Mouse (Mus musculus): Measurements from ENCODE around the gene Exoc6b. TPM values are rescaled to one million over a fixed set of nuclear protein-coding genes. Genes with fewer than 3 reads are reported as not detected.

Gene Exoc6b
- polyA plus RNA-seq, 1 experiment from 2014 or later, result 10.2 TPM

GRCm38 (mm10) chr6:84587471-84588101 lies 481.7 kb downstream of the Exoc6b start:
- H3K4me1 ChIP-seq (replicated peaks; ENCODE audit: control insufficient read depth, insufficient read depth, low read length), result peaks cover 13% of the 10 kb centered on the region
- H3K4me2 ChIP-seq, result peak overlapping the region; percentile 77
- peak overlapping the region; percentile 47 for H3K4me3 ChIP-seq (ENCODE audit: low read depth, low read length)
- peaks cover 83% of the 10 kb centered on the region for H3K27me3 ChIP-seq (replicated peaks; ENCODE audit: control insufficient read depth, insufficient read depth, low read length)
- DNase-seq (ENCODE audit: low spot score) (peak; percentile 74), ATAC-seq (replicated peaks; ENCODE audit: low FRiP score) (no peak)
- under 1% methylated on average over 51 of the region's 51 CpGs for WGBS
- no peak overlapping the region for H3K27ac ChIP-seq (ENCODE audit: low read depth, low read length)
- no peaks in the 10 kb centered on the region for H3K36me3 ChIP-seq (ENCODE audit: control insufficient read depth, insufficient read depth, low read length)
- no peak overlapping the region for H3K9ac ChIP-seq (ENCODE audit: low read depth, low read length)
- H3K9me3 ChIP-seq (ENCODE audit: control insufficient read depth, low read length), result no peaks in the 10 kb centered on the region

- H3K9ac ChIP-seq (ENCODE audit: low read depth, low read length), result no peak overlapping the region
- H3K4me1 ChIP-seq (replicated peaks; ENCODE audit: control insufficient read depth, insufficient read depth, low read length), result peaks cover 13% of the 10 kb centered on the region
- peaks cover 92% of the 10 kb centered on the region for H3K27me3 ChIP-seq (replicated peaks; ENCODE audit: control insufficient read depth, insufficient read depth, low read length)
- peak overlapping the region; percentile 77 for H3K4me2 ChIP-seq
- H3K4me3 ChIP-seq (ENCODE audit: low read depth, low read length), result peak overlapping the region; percentile 0
- 4% methylated on average over 28 of the region's 28 CpGs for WGBS
- no peak overlapping the region for H3K27ac ChIP-seq (ENCODE audit: low read depth, low read length)
- ATAC-seq (replicated peaks; ENCODE audit: low FRiP score), result no peak
- DNase-seq (ENCODE audit: low spot score), result peak; percentile 37
- H3K36me3 ChIP-seq (ENCODE audit: control insufficient read depth, insufficient read depth, low read length), result no peaks in the 10 kb centered on the region
- H3K9me3 ChIP-seq (ENCODE audit: control insufficient read depth, low read length), result no peaks in the 10 kb centered on the region
Measured at GRCm38 (mm10) chr6:84586551-84587200, 482.6 kb downstream of the Exoc6b start.

GRCm38 (mm10) chr6:84585686-84586300 lies 483.5 kb downstream of the Exoc6b start:
- DNase-seq (ENCODE audit: low spot score), result peak; percentile 46

GRCm38 (mm10) chr6:84584783-84585685 lies 484.3 kb downstream of the Exoc6b start:
- Histone ChIP-seq H3K9ac (ENCODE audit: low read depth, low read length) (no peak overlapping the region), H3K4me1 (replicated peaks; ENCODE audit: control insufficient read depth, insufficient read depth, low read length) (peaks cover 11% of the 10 kb centered on the region), H3K4me2 (peak overlapping the region; percentile 64), H3K4me3 (ENCODE audit: low read depth, low read length) (peak overlapping the region; percentile 34), H3K27me3 (replicated peaks; ENCODE audit: control insufficient read depth, insufficient read depth, low read length) (peaks cover 100% of the 10 kb centered on the region), H3K36me3 (ENCODE audit: control insufficient read depth, insufficient read depth, low read length) (no peaks in the 10 kb centered on the region), H3K27ac (ENCODE audit: low read depth, low read length) (no peak overlapping the region), H3K9me3 (ENCODE audit: control insufficient read depth, low read length) (no peaks in the 10 kb centered on the region)
- DNase-seq (ENCODE audit: low spot score) (peak; percentile 39), ATAC-seq (replicated peaks; ENCODE audit: low FRiP score) (no peak)
- 1% methylated on average over 66 of the region's 66 CpGs for WGBS

More at GRCm38 (mm10) chr6:84585686-84586300, 483.5 kb downstream of the Exoc6b start:
- H3K4me1 ChIP-seq (replicated peaks; ENCODE audit: control insufficient read depth, insufficient read depth, low read length), result peaks cover 13% of the 10 kb centered on the region
- peak overlapping the region; percentile 34 for H3K4me3 ChIP-seq (ENCODE audit: low read depth, low read length)
- no peaks in the 10 kb centered on the region for H3K9me3 ChIP-seq (ENCODE audit: control insufficient read depth, low read length)
- peak overlapping the region; percentile 64 for H3K4me2 ChIP-seq
- no peaks in the 10 kb centered on the region for H3K36me3 ChIP-seq (ENCODE audit: control insufficient read depth, insufficient read depth, low read length)
- WGBS, result 2% methylated on average over 37 of the region's 37 CpGs
- no peak overlapping the region for H3K9ac ChIP-seq (ENCODE audit: low read depth, low read length)
- no peak overlapping the region for H3K27ac ChIP-seq (ENCODE audit: low read depth, low read length)
- H3K27me3 ChIP-seq (replicated peaks; ENCODE audit: control insufficient read depth, insufficient read depth, low read length), result peaks cover 100% of the 10 kb centered on the region
- ATAC-seq (replicated peaks; ENCODE audit: low FRiP score), result no peak

GRCm38 (mm10) chr6:84583841-84584782 lies 485.2 kb downstream of the Exoc6b start:
- H3K9ac ChIP-seq (ENCODE audit: low read depth, low read length), result no peak overlapping the region; the same call in 1 of the 2 replicates
- H3K4me2 ChIP-seq, result peak overlapping the region; percentile 64
- no peaks in the 10 kb centered on the region for H3K36me3 ChIP-seq (ENCODE audit: control insufficient read depth, insufficient read depth, low read length)
- H3K9me3 ChIP-seq (ENCODE audit: control insufficient read depth, low read length), result no peaks in the 10 kb centered on the region
- peak overlapping the region; percentile 38 for H3K4me3 ChIP-seq (ENCODE audit: low read depth, low read length)
- H3K27ac ChIP-seq (ENCODE audit: low read depth, low read length), result no peak overlapping the region
- 2% methylated on average over 48 of the region's 48 CpGs for WGBS
- DNase-seq (ENCODE audit: low spot score), result peak; percentile 45
- peaks cover 99% of the 10 kb centered on the region for H3K27me3 ChIP-seq (replicated peaks; ENCODE audit: control insufficient read depth, insufficient read depth, low read length)
- peaks cover 11% of the 10 kb centered on the region for H3K4me1 ChIP-seq (replicated peaks; ENCODE audit: control insufficient read depth, insufficient read depth, low read length)
- no peak for ATAC-seq (replicated peaks; ENCODE audit: low FRiP score)

- Histone ChIP-seq H3K4me2 (peak overlapping the region; percentile 64), H3K27me3 (replicated peaks; ENCODE audit: control insufficient read depth, insufficient read depth, low read length) (peaks cover 97% of the 10 kb centered on the region), H3K9me3 (ENCODE audit: control insufficient read depth, low read length) (no peaks in the 10 kb centered on the region), H3K4me1 (replicated peaks; ENCODE audit: control insufficient read depth, insufficient read depth, low read length) (peaks cover 11% of the 10 kb centered on the region), H3K9ac (ENCODE audit: low read depth, low read length) (no peak overlapping the region; the same call in 1 of the 2 replicates), H3K4me3 (ENCODE audit: low read depth, low read length) (peak overlapping the region; percentile 38), H3K36me3 (ENCODE audit: control insufficient read depth, insufficient read depth, low read length) (no peaks in the 10 kb centered on the region), H3K27ac (ENCODE audit: low read depth, low read length) (no peak overlapping the region)
- WGBS, result under 1% methylated on average over 26 of the region's 26 CpGs
- ATAC-seq (replicated peaks; ENCODE audit: low FRiP score) (peak; percentile 48; the same call in 1 of the 2 replicates), DNase-seq (ENCODE audit: low spot score) (peak; percentile 75)
Measured at GRCm38 (mm10) chr6:84583371-84583770, 485.9 kb downstream of the Exoc6b start.

GRCm38 (mm10) chr6:84582826-84583225 lies 486.5 kb downstream of the Exoc6b start:
- Histone ChIP-seq H3K9ac (ENCODE audit: low read depth, low read length) (no peak overlapping the region), H3K4me1 (replicated peaks; ENCODE audit: control insufficient read depth, insufficient read depth, low read length) (peaks cover 7% of the 10 kb centered on the region), H3K9me3 (ENCODE audit: control insufficient read depth, low read length) (no peaks in the 10 kb centered on the region), H3K27ac (ENCODE audit: low read depth, low read length) (no peak overlapping the region), H3K27me3 (replicated peaks; ENCODE audit: control insufficient read depth, insufficient read depth, low read length) (peaks cover 94% of the 10 kb centered on the region), H3K4me3 (ENCODE audit: low read depth, low read length) (no peak overlapping the region), H3K4me2 (peak overlapping the region; percentile 64; the same call in 1 of the 2 replicates), H3K36me3 (ENCODE audit: control insufficient read depth, insufficient read depth, low read length) (no peaks in the 10 kb centered on the region)
- peak; percentile 30 for DNase-seq (ENCODE audit: low spot score)
- 15% methylated on average over 5 of the region's 5 CpGs for WGBS
- ATAC-seq (replicated peaks; ENCODE audit: low FRiP score), result no peak
